Mouse (Mus musculus) forebrain, postnatal 0 days (tissue): ENCODE data around the gene Pdx1. TPM values are rescaled to one million over a fixed set of nuclear protein-coding genes. Genes with fewer than 3 reads are reported as not detected.
A peak's percentile ranks its signal among the peaks of the same experiment; 100 is the strongest.

Experiments
- ATAC-seq: fragments of 200-750 bp; cut with Nextera tagmentation; 2 replicates; pipeline ENCODE4 v1.8.0; 2017; ENCODE audit warnings: mild to moderate bottlenecking, moderate library complexity
- DNase-seq: peaks from one replicate; pipeline ENCODE4 v3.0.0-alpha.2; 2015
- H3K27ac ChIP-seq: fragments of 300-500 bp; sonication (generic); 2 replicates; pipeline ENCODE4 v1.5.1; 2014; ENCODE audit warnings: low read depth, mild to moderate bottlenecking, antibody characterized with exemption, low read length, moderate library complexity, mixed read lengths
- H3K27me3 ChIP-seq: fragments of 300-500 bp; sonication (generic); 2 replicates; pipeline ENCODE4 v1.6.1; 2014; ENCODE audit warnings: mild to moderate bottlenecking, low read length, mixed read lengths; ENCODE audit not compliant: insufficient read depth
- H3K36me3 ChIP-seq: fragments of 300-500 bp; sonication (generic); 2 replicates; pipeline ENCODE4 v1.6.1; 2014; ENCODE audit warnings: mild to moderate bottlenecking, moderate library complexity; ENCODE audit not compliant: insufficient read depth
- H3K4me1 ChIP-seq: fragments of 300-500 bp; sonication (generic); 2 replicates; pipeline ENCODE4 v1.6.1; 2014; ENCODE audit warnings: antibody characterized with exemption; ENCODE audit not compliant: insufficient read depth
- H3K4me2 ChIP-seq: fragments of 300-500 bp; sonication (generic); 2 replicates; pipeline ENCODE4 v1.6.1; 2014; ENCODE audit warnings: low read depth, mild to moderate bottlenecking, moderate library complexity
- H3K4me3 ChIP-seq: fragments of 300-500 bp; sonication (generic); 2 replicates; pipeline ENCODE4 v1.5.1; 2014; ENCODE audit warnings: low read depth, low read length, mixed read lengths
- H3K9ac ChIP-seq: fragments of 300-500 bp; sonication (generic); 2 replicates; pipeline ENCODE4 v1.6.1; 2014; ENCODE audit warnings: mild to moderate bottlenecking
- H3K9me3 ChIP-seq: fragments of 300-500 bp; sonication (generic); 2 replicates; pipeline ENCODE4 v1.6.1; 2016; ENCODE audit warnings: low read length
- CTCF ChIP-seq: sonication (generic); IDR thresholded peaks from 2 replicates; pipeline ENCODE4 v1.5.1; 2016; ENCODE audit warnings: antibody characterized with exemption, control low read depth, low read depth
- WGBS: fragments of 180-500 bp; shearing (Covaris S2); extraction: QIAGEN DNeasy Blood & Tissue Kit; methylation state at CpG from one replicate; pipeline ENCODE4 v1.1.7; 2014; 5-methylcytosine and 5-hydroxymethylcytosine counted together
- polyA plus RNA-seq: library from polyadenylated mRNA; unstranded; fragments of >200 nt; fragmentation: Nextera tagmentation; extraction: Ambion mirVana; gene quantifications from 2 replicates; pipeline ENCODE4 v1.2.1, GENCODE M21; 2015
- total RNA-seq: library from RNA; depleted of rRNA; stranded (reverse); fragments of >200 nt; gene quantifications from 2 replicates; pipeline ENCODE4 v1.2.3, GENCODE M21; 2014

The Pdx1 gene
- total and polyA plus RNA-seq, 2 experiments from 2014 or later = not detected

GRCm38 (mm10) chr5:147284365-147284764, 14.6 kb downstream of the Pdx1 start:
- no peak for ATAC-seq
- Histone ChIP-seq H3K27ac (no peak overlapping the region), H3K9me3 (no peaks in the 10 kb centered on the region), H3K27me3 (peaks cover 26% of the 10 kb centered on the region), H3K4me3 (no peak overlapping the region), H3K9ac (no peak overlapping the region), H3K36me3 (no peaks in the 10 kb centered on the region), H3K4me1 (no peaks in the 10 kb centered on the region), H3K4me2 (no peak overlapping the region)
- peak; percentile 16; the same call in 1 of the 2 replicates for TF ChIP-seq CTCF
- WGBS = 72% methylated on average over 4 of the region's 4 CpGs
- DNase-seq = no peak

GRCm38 (mm10) chr5:147291764-147292505, 22.2 kb downstream of the Pdx1 start:
- Histone ChIP-seq H3K9me3 (no peaks in the 10 kb centered on the region), H3K27me3 (peaks cover 45% of the 10 kb centered on the region), H3K4me2 (no peak overlapping the region), H3K9ac (no peak overlapping the region), H3K27ac (no peak overlapping the region), H3K36me3 (no peaks in the 10 kb centered on the region), H3K4me3 (no peak overlapping the region), H3K4me1 (no peaks in the 10 kb centered on the region)
- no peak for ATAC-seq
- DNase-seq = no peak
- WGBS = 41% methylated on average over 16 of the region's 16 CpGs
- no peak for TF ChIP-seq CTCF

GRCm38 (mm10) chr5:147292506-147293120, 22.9 kb downstream of the Pdx1 start:
- WGBS = 53% methylated on average over 13 of the region's 13 CpGs

DNA sequence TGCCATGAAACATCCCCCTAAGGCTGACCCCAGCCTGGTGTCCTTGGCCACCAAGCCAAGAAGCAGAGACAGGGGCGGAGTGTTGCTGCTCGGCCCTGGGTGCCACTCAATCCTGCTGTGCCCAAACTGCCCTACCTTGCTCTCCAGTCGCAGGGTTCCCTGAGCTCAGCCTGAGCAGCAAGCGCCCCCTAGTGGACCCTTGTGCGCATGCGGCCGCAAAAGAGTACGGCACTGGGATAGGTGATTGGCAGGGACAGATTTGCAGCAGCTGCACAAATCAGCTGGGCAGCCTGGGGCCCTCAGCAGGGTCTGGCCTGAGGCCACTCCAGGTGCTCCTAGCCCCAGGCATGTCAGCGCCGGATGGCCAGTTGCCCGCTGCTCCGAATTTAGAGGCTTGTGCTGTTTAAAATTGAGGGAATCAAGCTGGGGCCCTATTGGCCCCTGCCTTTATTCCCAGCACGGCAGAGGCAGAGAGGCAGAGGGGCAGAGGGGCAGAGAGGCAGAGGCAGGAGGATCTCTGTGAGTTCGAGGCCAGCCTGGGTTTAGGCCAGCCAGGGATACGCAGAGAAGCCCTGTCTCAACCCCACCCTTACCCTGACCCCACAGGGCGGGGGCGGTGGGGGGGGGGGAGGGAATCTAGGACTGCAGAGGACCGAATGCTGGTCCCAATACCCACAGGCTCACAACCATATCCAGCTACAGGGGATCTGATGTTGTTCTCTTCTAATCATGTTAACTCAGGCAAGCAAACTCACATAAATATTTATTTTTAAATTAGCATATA, 23.6 kb downstream of the Pdx1 start:
- 21% methylated on average over 18 of the region's 18 CpGs for WGBS
- DNase-seq = peak; percentile 80
- no peak overlapping the region for H3K4me3 ChIP-seq
- no peaks in the 10 kb centered on the region for H3K36me3 ChIP-seq
- no peaks in the 10 kb centered on the region for H3K4me1 ChIP-seq
- no peak overlapping the region for H3K4me2 ChIP-seq
- TF ChIP-seq CTCF = peak; percentile 95
- ATAC-seq = peak; percentile 78
- H3K9me3 ChIP-seq = no peaks in the 10 kb centered on the region
- no peak overlapping the region for H3K27ac ChIP-seq
- no peak overlapping the region for H3K9ac ChIP-seq
- peaks cover 57% of the 10 kb centered on the region for H3K27me3 ChIP-seq

More at GRCm38 (mm10) chr5:147292506-147293120, 22.9 kb downstream of the Pdx1 start:
- Histone ChIP-seq H3K9ac (no peak overlapping the region), H3K27ac (no peak overlapping the region), H3K27me3 (peaks cover 51% of the 10 kb centered on the region), H3K4me3 (no peak overlapping the region), H3K9me3 (no peaks in the 10 kb centered on the region), H3K4me1 (no peaks in the 10 kb centered on the region), H3K4me2 (no peak overlapping the region), H3K36me3 (no peaks in the 10 kb centered on the region)
- no peak for TF ChIP-seq CTCF
- DNase-seq (no peak), ATAC-seq (no peak)

DNA sequence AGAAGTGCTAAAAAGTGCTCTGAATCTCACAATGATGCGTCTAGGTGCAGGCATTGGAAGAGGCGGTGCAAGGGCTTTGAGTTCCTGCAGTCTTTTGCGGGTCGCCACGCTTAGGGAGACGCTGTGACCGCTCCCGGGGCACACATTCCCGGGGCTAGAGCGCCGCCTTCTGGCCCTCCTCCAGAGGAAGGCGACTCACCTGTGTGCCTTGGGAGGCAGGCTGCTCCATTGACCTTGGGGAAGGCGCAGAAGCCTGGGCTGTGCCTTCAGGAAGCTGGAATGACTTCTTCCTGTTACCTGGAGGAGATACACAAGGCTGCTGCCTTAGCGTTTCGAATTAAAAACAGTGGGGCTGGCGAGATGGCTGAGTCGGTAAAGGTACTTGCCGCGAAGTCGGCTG, 24.4 kb downstream of the Pdx1 start:
- no peak for DNase-seq
- Histone ChIP-seq H3K9ac (no peak overlapping the region), H3K4me2 (no peak overlapping the region), H3K9me3 (no peaks in the 10 kb centered on the region), H3K27me3 (peaks cover 64% of the 10 kb centered on the region), H3K27ac (no peak overlapping the region), H3K4me3 (no peak overlapping the region), H3K36me3 (no peaks in the 10 kb centered on the region), H3K4me1 (no peaks in the 10 kb centered on the region)
- TF ChIP-seq CTCF = peak; percentile 51
- no peak for ATAC-seq
- WGBS = 12% methylated on average over 20 of the region's 20 CpGs

DNA sequence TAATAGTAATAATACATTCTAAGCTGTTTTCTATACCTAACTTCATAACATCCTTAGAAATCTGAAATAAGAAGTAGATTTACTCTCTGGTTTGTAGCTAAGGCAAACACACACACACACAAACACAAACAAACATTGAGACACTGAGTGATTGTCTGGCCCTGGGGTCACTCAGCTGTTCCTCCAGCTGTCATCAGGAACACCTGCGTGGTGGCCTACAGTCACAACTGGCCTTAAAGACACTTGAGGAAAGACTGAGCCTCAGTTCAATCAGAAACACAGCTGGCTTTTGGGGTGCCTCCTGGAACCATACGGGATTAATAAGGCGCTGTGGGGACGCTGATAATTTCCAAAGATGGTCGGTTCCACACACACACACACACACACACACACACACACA, 27.5 kb downstream of the Pdx1 start:
- 59% methylated on average over 5 of the region's 5 CpGs for WGBS
- no peak for ATAC-seq
- H3K9ac ChIP-seq = no peak overlapping the region
- no peaks in the 10 kb centered on the region for H3K36me3 ChIP-seq
- TF ChIP-seq CTCF = no peak
- no peak overlapping the region for H3K4me3 ChIP-seq
- DNase-seq = no peak
- no peak overlapping the region for H3K4me2 ChIP-seq
- 0 out of 2 replicates have a peak, but pooled peaks cover 3% of the 10 kb centered on the region for H3K4me1 ChIP-seq
- H3K27me3 ChIP-seq = peaks cover 87% of the 10 kb centered on the region
- no peaks in the 10 kb centered on the region for H3K9me3 ChIP-seq
- no peak overlapping the region for H3K27ac ChIP-seq
